Mouse (Mus musculus) myocyte (in vitro differentiated cells): ENCODE measurements around the gene Bms1.

Source experiments
- CEBPB ChIP-seq: IDR thresholded peaks from 2 replicates; pipeline ENCODE4 v1.6.1; 2011; ENCODE audit warnings: mild to moderate bottlenecking, moderate library complexity; ENCODE audit not compliant: poor library complexity, insufficient read depth, severe bottlenecking
- E2F4 ChIP-seq: IDR thresholded peaks from one replicate; pipeline ENCODE4 v1.6.1; 2011; ENCODE audit warnings: mild to moderate bottlenecking, control low read depth, moderate library complexity; ENCODE audit not compliant: insufficient read depth
- MAX ChIP-seq: IDR thresholded peaks from one replicate; pipeline ENCODE4 v1.6.1; 2011; ENCODE audit warnings: low read depth, mild to moderate bottlenecking, control low read depth
- MYOD1 ChIP-seq, 3 experiments: IDR thresholded peaks; one replicate each; pipeline ENCODE4 v1.6.1; 2011; ENCODE audit warnings: control low read depth in 2 of 3, low read depth in 2 of 3, mild to moderate bottlenecking in 2 of 3, moderate library complexity in 1 of 3; ENCODE audit not compliant: insufficient read length in 2 of 3, control insufficient read depth in 1 of 3
- MYOG ChIP-seq, 3 experiments: IDR thresholded peaks; one replicate each; pipeline ENCODE4 v1.6.1; 2011; ENCODE audit warnings: control low read depth in 2 of 3, low read depth in 2 of 3, mild to moderate bottlenecking in 2 of 3; ENCODE audit not compliant: insufficient read length in 2 of 3, control insufficient read depth in 1 of 3, insufficient read depth in 1 of 3
- POLR2A ChIP-seq: IDR thresholded peaks from one replicate; pipeline ENCODE4 v1.6.1; 2011; ENCODE audit warnings: low read depth, mild to moderate bottlenecking, control low read depth, moderate library complexity; ENCODE audit not compliant: insufficient read length
- POLR2AphosphoS2 ChIP-seq: IDR thresholded peaks from one replicate; pipeline ENCODE4 v1.6.1; 2011; ENCODE audit warnings: low read depth, control low read depth; ENCODE audit not compliant: insufficient read length
- REST ChIP-seq: IDR thresholded peaks from one replicate; pipeline ENCODE4 v1.6.1; 2011; ENCODE audit warnings: mild to moderate bottlenecking, control low read depth, moderate library complexity; ENCODE audit not compliant: insufficient read depth, insufficient read length
- SRF ChIP-seq: IDR thresholded peaks from one replicate; pipeline ENCODE4 v1.6.1; 2011; ENCODE audit warnings: low read depth; ENCODE audit not compliant: control insufficient read depth, insufficient read length
- TCF12 ChIP-seq: IDR thresholded peaks from one replicate; pipeline ENCODE4 v1.6.1; 2011; ENCODE audit warnings: mild to moderate bottlenecking, control low read depth; ENCODE audit not compliant: poor library complexity, insufficient read depth, severe bottlenecking
- TCF3 ChIP-seq: IDR thresholded peaks from one replicate; pipeline ENCODE4 v1.6.1; 2011; ENCODE audit warnings: low read depth, control low read depth; ENCODE audit not compliant: insufficient read length
- USF1 ChIP-seq: IDR thresholded peaks from one replicate; pipeline ENCODE4 v1.6.1; 2011; ENCODE audit warnings: low read depth, mild to moderate bottlenecking, control low read depth, moderate library complexity

DNA sequence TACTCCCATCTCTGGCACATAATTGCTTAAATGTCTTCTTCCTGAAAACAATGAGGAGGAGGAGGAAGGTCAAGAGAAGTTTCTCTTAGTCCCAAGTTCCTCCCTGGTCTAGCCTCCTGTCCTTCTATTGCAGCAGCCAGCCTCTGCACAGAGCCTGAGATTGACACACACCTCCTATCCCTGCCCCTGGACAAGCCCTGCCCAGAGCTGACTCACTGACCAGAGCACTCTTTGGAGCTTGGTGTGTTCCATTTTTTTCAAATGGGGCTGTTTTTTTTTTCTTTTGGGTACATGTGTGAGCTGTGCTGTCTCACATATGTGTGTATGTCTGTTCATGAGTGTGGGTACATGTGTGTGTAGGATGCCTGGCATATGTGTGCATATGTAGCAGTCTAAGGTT is 53.5 kb downstream of the Bms1 start:
- TF ChIP-seq E2F4 (no peak), POLR2A (no peak), SRF (no peak), TCF12 (no peak), MYOG (IDR thresholded peaks at IDR 0.05; ENCODE audit: control insufficient read depth in 1 of 3, insufficient read depth in 1 of 3, insufficient read length in 2 of 3, low read depth in 2 of 3) (no peak), USF1 (no peak), REST (no peak), MAX (no peak), MYOD1 (IDR thresholded peaks at IDR 0.05; ENCODE audit: control insufficient read depth in 1 of 3, insufficient read length in 2 of 3, low read depth in 2 of 3) (no peak), POLR2AphosphoS2 (no peak), TCF3 (no peak), CEBPB (no peak)
